Mouse (Mus musculus): ENCODE data around the gene Sorbs1.

GRCm38 (mm10) chr19:40512500-40513421 lies 818 bp downstream of the Sorbs1 start:
- no peak; the same call in 1 of the 2 replicates for TF ChIP-seq CTCF (IDR thresholded peaks at IDR 0.05; ENCODE audit: low read depth)
- TF ChIP-seq EP300 (IDR thresholded peaks at IDR 0.05; ENCODE audit: low read depth): no peak

All from liver, embryonic 14.5 days (tissue).